Mouse (Mus musculus) thymus, adult 2 months (tissue): ENCODE results near the gene Hps5.

ENCODE experiments used
- CTCF ChIP-seq: fragments of 200-500 bp; IDR thresholded peaks from 2 replicates; pipeline ENCODE4 v1.5.1; 2012; ENCODE audit warnings: mild to moderate bottlenecking, control low read depth, low read length, moderate library complexity, borderline replicate concordance; ENCODE audit not compliant: control insufficient read depth, poor library complexity, insufficient read depth; ENCODE audit errors: extremely low read depth
- POLR2A ChIP-seq: fragments of 200-500 bp; IDR thresholded peaks from 2 replicates; pipeline ENCODE4 v1.6.1; 2012; ENCODE audit warnings: mild to moderate bottlenecking, low read length, control low read depth, moderate library complexity; ENCODE audit not compliant: control insufficient read depth, poor library complexity, insufficient read depth; ENCODE audit errors: extremely low read depth

- TF ChIP-seq CTCF, result no peak
- no peak for TF ChIP-seq POLR2A
These were observed 63.4 kb downstream of the Hps5 start, which contains the start of gene Saa4 for GRCm38 (mm10) chr7:46732458-46732857.
